Mouse (Mus musculus): ENCODE results near the gene Ccdc137.

The Ccdc137 gene

GRCm38 (mm10) chr11:120501018-120501417 lies 43.1 kb downstream of the Ccdc137 start:
- no peak for DNase-seq

GRCm38 (mm10) chr11:120501701-120502100 lies 43.8 kb downstream of the Ccdc137 start:
- DNase-seq = no peak

GRCm38 (mm10) chr11:120505661-120506060 lies 47.7 kb downstream of the Ccdc137 start:
- DNase-seq = no peak

GRCm38 (mm10) chr11:120506899-120507298 lies 49.0 kb downstream of the Ccdc137 start:
- no peak for DNase-seq

- DNase-seq = no peak
These were observed 49.8 kb downstream of the Ccdc137 start for GRCm38 (mm10) chr11:120507611-120508289.

GRCm38 (mm10) chr11:120508290-120508870 lies 50.5 kb downstream of the Ccdc137 start:
- DNase-seq = no peak

- DNase-seq = no peak
These were observed 52.0 kb downstream of the Ccdc137 start for GRCm38 (mm10) chr11:120509940-120510339.

- DNase-seq = no peak
These were observed 52.6 kb downstream of the Ccdc137 start for GRCm38 (mm10) chr11:120510375-120511030.

GRCm38 (mm10) chr11:120512790-120513453 lies 55.0 kb downstream of the Ccdc137 start:
- no peak for DNase-seq
